Mouse (Mus musculus) hindbrain, embryonic 14.5 days (tissue): ENCODE measurements around the gene Dhh. TPM values are rescaled to one million over a fixed set of nuclear protein-coding genes. Genes with fewer than 3 reads are reported as not detected.

Source experiments
- ATAC-seq: fragments of 200-750 bp; cut with Nextera tagmentation; 2 replicates; pipeline ENCODE4 v1.8.0; 2017; ENCODE audit warnings: moderate number of reproducible peaks, mild to moderate bottlenecking, moderate TSS enrichment, moderate library complexity; ENCODE audit not compliant: low FRiP score
- DNase-seq: peaks from one replicate; pipeline ENCODE4 v3.0.0-alpha.2; 2015; ENCODE audit warnings: low spot score
- H3K27ac ChIP-seq: fragments of 300-500 bp; sonication (generic); 2 replicates; pipeline ENCODE4 v1.5.1; 2014; ENCODE audit warnings: mild to moderate bottlenecking, moderate library complexity
- H3K27me3 ChIP-seq: fragments of 300-500 bp; sonication (generic); 2 replicates; pipeline ENCODE4 v1.6.1; 2014; ENCODE audit warnings: mild to moderate bottlenecking, low read length, mixed read lengths; ENCODE audit not compliant: control insufficient read depth, insufficient read depth
- H3K36me3 ChIP-seq: fragments of 300-500 bp; sonication (generic); replicated peaks from 2 replicates; pipeline ENCODE4 v1.6.1; 2014; ENCODE audit not compliant: control insufficient read depth, insufficient read depth
- H3K4me1 ChIP-seq: fragments of 300-500 bp; sonication (generic); replicated peaks from 2 replicates; pipeline ENCODE4 v1.6.1; 2014; ENCODE audit warnings: antibody characterized with exemption, low read length, mixed read lengths; ENCODE audit not compliant: control insufficient read depth, insufficient read depth
- H3K4me2 ChIP-seq: fragments of 300-500 bp; sonication (generic); replicated peaks from 2 replicates; pipeline ENCODE4 v1.6.1; 2014; ENCODE audit warnings: mild to moderate bottlenecking, moderate library complexity
- H3K4me3 ChIP-seq: fragments of 300-500 bp; sonication (generic); replicated peaks from 2 replicates; pipeline ENCODE4 v1.5.1; 2014; ENCODE audit warnings: mild to moderate bottlenecking, low read length
- H3K9ac ChIP-seq: fragments of 300-500 bp; sonication (generic); 2 replicates; pipeline ENCODE4 v1.6.1; 2014
- H3K9me3 ChIP-seq: fragments of 300-500 bp; sonication (generic); 2 replicates; pipeline ENCODE4 v1.6.1; 2016; ENCODE audit warnings: low read length; ENCODE audit not compliant: control insufficient read depth
- WGBS: fragments of 180-500 bp; shearing (Covaris S2); extraction: QIAGEN DNeasy Blood & Tissue Kit; methylation state at CpG from one replicate; pipeline ENCODE4 v1.1.7; 2014; 5-methylcytosine and 5-hydroxymethylcytosine counted together
- polyA plus RNA-seq: library from polyadenylated mRNA; unstranded; fragments of >200 nt; fragmentation: Nextera tagmentation; extraction: Ambion mirVana; gene quantifications from 2 replicates; pipeline ENCODE4 v1.2.1, GENCODE M21; 2014

Gene Dhh
- polyA plus RNA-seq, 1 experiment from 2014 or later: 1.4 TPM

- no peaks in the 10 kb centered on the region for H3K27me3 ChIP-seq
- H3K36me3 ChIP-seq: peaks cover 100% of the 10 kb centered on the region
- H3K4me2 ChIP-seq: no peak overlapping the region
- DNase-seq (no peak), ATAC-seq (no peak)
- H3K4me3 ChIP-seq: no peak overlapping the region
- H3K9ac ChIP-seq: no peak overlapping the region
- no peaks in the 10 kb centered on the region for H3K9me3 ChIP-seq
- H3K4me1 ChIP-seq: no peaks in the 10 kb centered on the region
- 85% methylated on average over 8 of the region's 8 CpGs for WGBS
- no peak overlapping the region for H3K27ac ChIP-seq
These were observed 52.2 kb downstream of the Dhh start for GRCm38 (mm10) chr15:98846140-98846539.

GRCm38 (mm10) chr15:98845149-98845548, 53.2 kb downstream of the Dhh start:
- H3K4me3 ChIP-seq: no peak overlapping the region
- H3K9ac ChIP-seq: no peak overlapping the region
- no peak overlapping the region for H3K4me2 ChIP-seq
- no peaks in the 10 kb centered on the region for H3K27me3 ChIP-seq
- no peaks in the 10 kb centered on the region for H3K9me3 ChIP-seq
- no peak overlapping the region for H3K27ac ChIP-seq
- no peaks in the 10 kb centered on the region for H3K4me1 ChIP-seq
- 95% methylated on average over 2 of the region's 2 CpGs for WGBS
- no peak for DNase-seq
- no peak for ATAC-seq
- H3K36me3 ChIP-seq: peaks cover 100% of the 10 kb centered on the region

- no peaks in the 10 kb centered on the region for H3K9me3 ChIP-seq
- ATAC-seq: no peak
These were observed 54.6 kb downstream of the Dhh start for GRCm38 (mm10) chr15:98843595-98844223.

More at GRCm38 (mm10) chr15:98843595-98844223, 54.6 kb downstream of the Dhh start:
- Histone ChIP-seq H3K27me3 (no peaks in the 10 kb centered on the region), H3K4me2 (no peak overlapping the region), H3K4me1 (no peaks in the 10 kb centered on the region), H3K9ac (no peak overlapping the region), H3K27ac (no peak overlapping the region), H3K36me3 (peaks cover 100% of the 10 kb centered on the region), H3K4me3 (no peak overlapping the region)
- DNase-seq: no peak
- WGBS: 93% methylated on average over 11 of the region's 11 CpGs

Other genes starting within 250 kb of the Dhh start
- gene Ddx23, start 235.6 kb downstream of the Dhh start, polyA plus RNA-seq: 22.5 and 24.2 TPM in 2 replicates
- gene Rnd1, start 221.1 kb downstream of the Dhh start, polyA plus RNA-seq: 6.0 and 6.1 TPM in 2 replicates
- 5.6 and 6.6 TPM in 2 replicates for gene Ccdc65, start 190.3 kb downstream of the Dhh start, polyA plus RNA-seq
- 6.4 and 7.2 TPM in 2 replicates for gene Fkbp11, start 170.3 kb downstream of the Dhh start, polyA plus RNA-seq
- gene Arf3, start 135.3 kb downstream of the Dhh start, polyA plus RNA-seq: 77.2 and 84.7 TPM in 2 replicates
- not detected in 2 replicates for gene Wnt10b, start 120.4 kb downstream of the Dhh start, polyA plus RNA-seq
- gene Wnt1, start 108.7 kb downstream of the Dhh start, polyA plus RNA-seq: 1.9 and 2.1 TPM in 2 replicates
- gene Ddn, start 89.0 kb downstream of the Dhh start, polyA plus RNA-seq: 0.59 and 0.64 TPM in 2 replicates
- 59.0 and 65.3 TPM in 2 replicates for gene Prkag1, start 67.0 kb downstream of the Dhh start, polyA plus RNA-seq
- gene Kmt2d, start 27.3 kb downstream of the Dhh start, polyA plus RNA-seq: 12.9 and 14.9 TPM in 2 replicates
- 19.4 and 19.8 TPM in 2 replicates for gene Rhebl1, start 4.0 kb downstream of the Dhh start, polyA plus RNA-seq
- gene Lmbr1l, start 19.7 kb upstream of the Dhh start, polyA plus RNA-seq: 6.4 and 8.1 TPM in 2 replicates
- gene Tuba1b, start 36.0 kb upstream of the Dhh start, polyA plus RNA-seq: 1,223 and 1,455 TPM in 2 replicates
- gene Gm49450, start 55.0 kb upstream of the Dhh start, polyA plus RNA-seq: not detected in 2 replicates
- gene Tuba1a, start 55.2 kb upstream of the Dhh start, polyA plus RNA-seq: 14,408 and 15,410 TPM in 2 replicates
- 21.7 and 24.2 TPM in 2 replicates for gene Tuba1c, start 131.4 kb upstream of the Dhh start, polyA plus RNA-seq
- 77.9 and 79.5 TPM in 2 replicates for gene Prph, start 156.6 kb upstream of the Dhh start, polyA plus RNA-seq
- gene Troap, start 176.0 kb upstream of the Dhh start, polyA plus RNA-seq: 3.7 and 4.0 TPM in 2 replicates
- 4.7 and 6.6 TPM in 2 replicates for gene C1ql4, start 189.3 kb upstream of the Dhh start, polyA plus RNA-seq
- gene Dnajc22, start 194.6 kb upstream of the Dhh start, polyA plus RNA-seq: 0.52 and 1.0 TPM in 2 replicates
- 33.7 and 33.8 TPM in 2 replicates for gene Spats2, start 227.4 kb upstream of the Dhh start, polyA plus RNA-seq